Mouse (Mus musculus): ENCODE measurements around the gene Cux1. TPM values are rescaled to one million over a fixed set of nuclear protein-coding genes. Genes with fewer than 3 reads are reported as not detected.

Gene Cux1
- total RNA-seq, 2 experiments from 2014 or later = 104 to 116 TPM

DNA sequence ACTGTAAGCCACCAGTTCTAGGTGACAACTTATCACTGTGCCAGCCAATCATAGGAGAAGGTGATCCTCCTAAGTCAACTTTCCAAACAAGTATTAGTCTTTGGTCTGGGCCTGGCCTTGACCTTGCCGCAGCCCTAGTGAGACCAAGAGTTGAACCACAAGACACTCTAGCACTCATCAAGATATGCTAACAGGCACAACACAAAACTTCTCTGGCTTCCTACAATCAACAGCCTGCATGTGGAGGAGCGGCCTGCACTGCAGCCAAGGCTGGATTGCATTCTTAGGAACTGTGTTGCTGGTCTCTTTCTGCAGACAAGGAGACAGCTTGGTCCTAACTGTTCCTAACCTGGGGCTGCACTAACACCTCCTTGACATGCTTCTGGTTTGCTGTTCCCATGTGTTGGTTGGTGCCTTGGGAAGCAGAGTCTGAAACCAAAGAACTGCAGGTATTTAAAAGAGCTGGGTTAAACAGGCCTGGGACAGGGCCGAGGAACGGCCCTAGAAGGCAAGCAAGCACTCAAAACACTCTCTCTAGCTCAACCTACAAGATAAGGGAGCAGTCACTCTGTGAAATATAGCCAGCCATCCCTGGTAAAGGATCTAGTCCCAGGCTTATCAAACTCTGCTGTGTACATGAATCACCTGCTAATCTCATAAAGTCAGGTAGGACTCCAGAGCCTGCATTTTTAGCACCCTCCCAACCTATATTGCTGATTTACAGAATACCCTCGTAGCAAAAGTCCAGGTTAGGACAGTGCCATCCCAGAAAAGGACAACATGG is 27.0 kb downstream of the Cux1 start:
- DNase-seq (ENCODE audit: low spot score in 2 of 2) = no peak

DNA sequence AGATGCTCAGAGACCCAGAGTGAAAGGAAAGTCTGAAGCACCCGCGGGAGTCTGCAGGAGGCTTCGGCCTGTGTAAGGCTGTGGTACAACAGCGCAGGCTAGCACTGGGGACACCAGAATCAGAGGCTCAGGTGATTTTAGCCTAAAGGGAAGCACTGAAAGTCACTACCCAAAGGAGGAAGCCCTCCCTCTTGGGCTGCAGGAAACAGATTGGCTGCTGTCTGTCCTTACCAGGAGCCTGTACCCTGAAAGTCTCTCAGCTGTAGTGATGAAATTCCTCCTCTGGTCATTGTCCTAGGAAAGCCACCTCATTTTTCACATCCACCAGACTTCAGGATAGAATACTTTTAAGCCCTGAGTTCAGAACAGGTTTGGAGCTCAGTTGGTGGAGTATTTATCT is 30.5 kb downstream of the Cux1 start:
- no peak for DNase-seq (ENCODE audit: low spot score in 2 of 2)

DNA sequence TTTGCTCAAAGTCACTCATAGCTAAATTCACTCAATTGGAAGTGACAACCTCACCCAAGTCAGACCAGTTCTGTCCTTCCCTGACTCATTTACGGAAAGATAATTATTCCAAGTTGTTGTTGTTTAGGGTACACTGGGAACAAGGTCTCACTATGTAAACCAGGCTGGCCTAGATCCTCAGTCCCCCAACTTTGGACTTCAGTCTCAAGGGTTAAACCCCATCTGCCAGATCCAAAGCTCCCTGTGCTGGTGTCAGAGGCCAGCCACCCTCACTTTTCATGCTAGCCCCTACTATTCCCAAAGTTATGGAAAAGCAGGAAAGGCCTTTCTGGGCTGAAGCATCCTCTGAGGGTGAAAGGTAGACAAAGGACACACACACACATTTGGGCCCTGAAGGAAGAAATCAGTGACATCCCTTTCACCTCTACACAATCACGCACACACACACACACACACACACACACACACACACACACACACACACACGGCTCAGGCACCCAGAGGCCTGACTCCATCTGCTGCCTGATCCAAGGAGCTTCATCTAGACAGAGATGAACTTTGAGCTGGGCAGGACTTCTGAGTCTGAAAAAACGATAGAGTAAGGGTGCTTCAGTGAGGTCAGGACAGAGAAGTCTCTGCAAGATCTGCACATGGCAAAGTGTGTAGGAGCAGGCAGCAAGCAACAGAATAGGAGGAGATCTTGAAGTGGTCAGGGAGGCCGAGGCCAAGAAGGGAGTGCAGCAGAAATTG is 31.1 kb downstream of the Cux1 start:
- no peak for DNase-seq (ENCODE audit: low spot score in 2 of 2)

DNA sequence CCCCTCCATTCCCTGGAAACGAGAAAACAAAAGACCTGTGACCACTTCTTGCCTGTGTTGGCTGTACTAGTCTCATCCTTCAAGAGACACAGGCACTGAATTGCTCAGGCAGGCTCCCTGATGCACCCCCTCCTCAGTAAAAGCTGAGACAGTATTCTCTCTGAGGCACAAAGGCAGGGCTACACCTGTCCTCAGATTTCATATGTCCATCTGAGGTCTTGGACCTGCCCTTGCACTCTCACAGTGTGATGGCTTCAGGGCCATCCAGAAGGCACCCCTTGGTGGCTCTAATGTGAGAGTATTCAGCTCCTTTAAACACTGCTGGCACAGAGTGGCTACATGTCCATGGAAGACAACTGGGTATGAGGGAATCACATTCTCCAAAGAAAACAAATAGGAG is 32.1 kb downstream of the Cux1 start:
- no peak for DNase-seq (ENCODE audit: low spot score in 2 of 2)

DNA sequence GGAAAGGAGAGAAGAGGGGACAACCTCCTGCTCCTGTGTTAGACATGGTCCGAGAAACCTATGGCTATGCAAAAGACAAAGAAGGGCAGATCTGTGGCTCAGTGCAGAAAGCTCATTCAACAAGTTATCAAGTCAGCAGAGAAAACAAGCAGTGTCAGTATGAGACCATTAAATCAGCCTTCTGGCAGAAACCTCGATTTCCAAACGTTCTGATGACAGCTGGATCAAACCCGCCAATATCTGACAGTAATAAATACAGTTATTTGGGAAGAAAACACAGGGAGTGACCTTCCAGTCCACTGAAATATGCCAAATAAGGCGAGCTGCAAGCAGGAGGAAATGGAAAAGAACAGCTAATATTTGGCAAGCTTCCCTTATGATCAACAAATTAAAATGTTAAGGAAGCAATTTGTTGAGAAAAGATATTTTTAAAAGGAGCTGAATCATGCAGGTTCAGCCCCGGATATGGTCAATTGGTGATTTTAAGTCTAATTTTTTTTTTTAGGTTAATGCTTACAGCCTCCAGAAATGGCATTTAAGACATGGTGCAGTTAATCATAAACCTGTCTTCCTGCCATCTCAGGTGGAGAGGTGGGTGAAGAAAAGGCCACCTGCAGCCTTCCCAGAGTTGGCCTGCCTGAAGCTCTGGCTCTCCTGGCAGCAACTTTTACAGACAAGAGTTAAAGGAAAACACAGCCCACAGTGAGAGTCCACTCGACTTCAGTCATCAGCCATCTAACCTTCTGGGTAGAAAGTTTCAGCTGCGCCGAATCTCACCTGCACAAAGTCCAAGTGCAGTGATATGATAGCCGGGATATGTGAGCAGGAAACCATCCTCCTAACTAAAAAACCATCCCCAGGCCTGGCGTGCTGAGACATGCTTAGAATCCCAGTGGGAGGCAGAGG is 33.7 kb downstream of the Cux1 start:
- no peak for DNase-seq (ENCODE audit: low spot score in 2 of 2)

DNA sequence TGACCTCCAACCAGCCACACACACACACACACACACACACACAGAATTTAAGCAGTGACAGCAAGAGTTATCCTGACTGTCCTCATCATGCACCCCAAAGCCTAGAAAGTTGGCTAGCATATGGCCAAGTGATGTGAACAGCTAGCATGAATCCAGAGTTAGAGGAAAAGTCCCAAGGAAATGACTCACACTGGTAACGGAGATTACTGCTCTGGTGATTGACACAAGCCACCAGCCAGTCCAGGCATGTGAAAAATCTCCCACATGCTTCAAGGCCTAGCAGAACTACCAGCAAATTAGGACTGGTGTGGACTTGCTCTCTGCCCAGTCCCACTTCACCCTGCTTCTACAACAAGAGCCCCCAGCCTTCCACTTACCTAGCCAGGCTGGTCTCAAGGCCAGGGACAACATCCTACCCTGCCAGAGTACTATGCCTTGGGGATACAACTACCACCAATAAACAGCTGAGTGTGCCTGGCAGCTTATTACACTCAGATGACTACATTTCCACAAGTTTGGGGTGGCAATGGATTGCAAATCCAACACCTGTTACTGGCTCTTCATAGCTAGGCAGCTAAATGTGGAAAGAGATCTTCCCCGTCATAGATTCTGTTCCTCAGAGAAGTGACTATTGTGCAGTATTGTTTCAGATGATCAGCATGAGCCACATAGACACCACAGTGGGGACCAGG is 35.5 kb downstream of the Cux1 start:
- no peak for DNase-seq (ENCODE audit: low spot score in 2 of 2)

DNA sequence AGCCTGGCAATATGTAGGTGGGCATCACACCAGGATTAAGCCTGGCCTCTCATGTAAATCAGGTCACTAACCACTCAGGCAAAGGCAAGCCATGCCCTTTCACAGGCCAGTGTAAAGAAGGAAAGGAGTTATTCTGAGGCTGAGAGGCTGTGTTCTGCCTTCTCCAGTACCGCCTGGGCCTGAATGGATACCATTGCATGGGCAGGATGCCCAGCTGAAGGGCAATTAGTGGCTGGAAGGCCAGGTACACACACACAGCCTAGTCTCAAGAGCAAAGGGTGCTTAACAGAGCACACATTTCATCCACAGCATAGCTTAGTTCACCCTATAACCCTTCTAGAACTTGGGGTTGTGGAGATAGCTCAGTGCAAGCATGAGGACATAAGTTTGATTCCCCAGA is 36.4 kb downstream of the Cux1 start:
- no peak for DNase-seq (ENCODE audit: low spot score in 2 of 2)

DNA sequence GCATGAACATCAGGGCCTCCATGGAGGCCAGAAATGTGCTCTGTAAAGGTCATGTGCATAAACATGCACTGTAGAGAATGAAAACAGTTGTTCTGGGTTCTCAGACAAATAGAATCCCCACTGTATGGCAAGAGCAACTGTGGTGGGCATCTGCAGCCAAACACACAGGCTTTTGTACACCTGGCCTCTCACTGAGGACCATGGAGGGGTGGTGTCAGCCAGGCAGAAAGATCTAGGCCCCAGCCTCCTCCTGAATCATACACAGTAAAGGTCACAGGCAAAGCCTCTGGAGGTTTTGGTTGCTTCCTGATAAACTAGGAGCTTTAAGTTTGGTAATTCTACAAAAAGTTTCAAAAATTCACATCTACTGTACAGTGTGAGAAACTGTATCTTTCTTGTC is 38.1 kb downstream of the Cux1 start:
- no peak for DNase-seq (ENCODE audit: low spot score in 2 of 2)

DNA sequence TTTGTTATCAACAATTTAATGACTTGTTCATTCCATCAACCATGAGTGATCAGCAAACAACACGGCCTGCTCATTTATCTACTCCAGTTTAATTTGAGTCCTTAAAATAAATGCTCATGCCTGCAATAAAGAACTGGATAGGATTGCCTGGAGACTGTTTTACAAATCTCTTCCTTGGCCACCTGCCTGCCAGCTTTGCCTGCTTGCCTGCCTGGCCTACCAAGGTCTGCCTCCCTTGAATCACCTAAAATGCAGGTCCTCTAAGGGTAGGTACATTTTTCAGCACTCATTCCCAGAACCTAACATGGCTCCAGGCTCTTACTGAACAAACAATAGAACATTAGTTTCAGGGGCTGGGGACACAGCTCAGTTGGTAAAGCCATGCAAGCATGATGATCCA is 39.4 kb downstream of the Cux1 start:
- no peak for DNase-seq (ENCODE audit: low spot score in 2 of 2)

DNA sequence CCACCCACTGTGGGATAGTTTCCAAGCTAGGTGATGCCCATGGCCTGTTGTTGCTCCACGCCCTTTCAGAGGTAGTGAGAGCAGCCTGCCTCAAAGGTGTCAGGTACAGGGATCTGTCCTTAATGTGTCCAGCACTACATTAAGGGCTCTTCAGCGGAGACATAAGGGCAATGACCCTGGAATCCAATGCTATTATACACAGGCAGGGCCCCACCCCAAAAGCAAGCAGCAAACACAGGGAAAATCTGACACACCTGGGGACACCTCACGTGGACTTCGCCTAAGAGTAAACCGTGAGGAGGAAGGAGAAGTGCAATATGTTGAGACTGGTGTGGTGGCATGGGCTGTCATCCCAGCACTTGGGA is 40.8 kb downstream of the Cux1 start:
- no peak for DNase-seq (ENCODE audit: low spot score in 2 of 2)

DNA sequence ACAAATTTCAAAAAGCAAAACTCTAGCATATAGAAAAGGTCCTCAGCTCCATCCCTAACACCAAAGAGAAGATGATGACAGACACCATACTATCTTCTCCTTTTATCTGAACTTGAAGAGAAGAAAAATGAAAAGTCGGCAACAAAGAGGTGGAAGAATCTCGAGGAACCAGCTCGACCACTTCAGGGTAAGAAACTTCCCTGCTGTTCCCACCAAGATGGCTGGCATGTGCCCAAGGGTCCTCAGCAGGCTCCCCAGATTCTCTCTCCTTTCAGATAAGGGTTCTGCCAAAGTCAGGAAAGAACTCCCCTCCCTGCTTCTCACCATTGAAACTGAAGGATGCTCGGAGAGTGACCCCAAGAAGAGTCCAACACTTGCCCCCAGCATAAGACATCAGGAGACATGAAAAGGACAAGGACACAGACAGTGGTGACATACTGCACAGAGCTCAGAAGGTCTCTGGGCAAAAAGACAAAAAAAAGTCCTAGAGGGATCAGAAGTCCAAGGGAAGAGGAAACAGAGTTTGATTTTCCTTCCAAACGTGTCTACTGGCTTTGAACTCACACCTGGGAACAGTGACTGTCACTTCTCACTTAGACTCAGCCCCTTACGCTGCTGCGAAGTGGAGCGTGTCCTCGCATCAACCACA is 41.3 kb downstream of the Cux1 start:
- DNase-seq (ENCODE audit: low spot score in 2 of 2) = no peak

DNA sequence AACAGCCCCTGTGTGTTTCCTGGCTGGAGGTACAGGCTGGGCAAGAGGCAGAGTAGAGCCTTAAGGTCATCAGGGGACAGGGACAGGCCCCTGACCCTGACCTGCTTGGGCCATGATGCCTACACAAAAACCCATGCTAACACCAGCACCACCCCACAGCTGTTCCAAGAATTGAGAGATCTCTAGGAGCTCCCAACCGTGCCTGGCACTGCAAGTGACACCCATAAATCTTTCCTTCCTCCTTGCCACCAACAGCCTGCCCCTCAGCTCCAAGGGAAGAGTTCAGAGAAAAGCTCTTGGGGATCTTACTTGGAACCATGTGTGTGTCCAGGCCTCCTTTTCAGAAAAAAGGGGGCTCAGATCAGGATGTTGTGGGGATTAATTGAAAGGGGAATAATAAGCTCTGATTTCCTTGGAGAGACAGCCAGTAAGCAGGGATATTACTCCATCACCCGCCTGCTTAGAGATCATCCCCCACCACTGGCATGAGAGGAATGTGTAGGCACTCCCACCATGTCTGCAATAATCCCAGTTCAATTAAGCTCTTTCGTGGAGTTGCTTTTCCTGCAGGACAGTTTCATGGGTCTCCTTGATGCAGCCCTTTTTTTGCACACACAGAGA is 44.3 kb downstream of the Cux1 start:
- no peak for DNase-seq (ENCODE audit: low spot score in 2 of 2)

DNA sequence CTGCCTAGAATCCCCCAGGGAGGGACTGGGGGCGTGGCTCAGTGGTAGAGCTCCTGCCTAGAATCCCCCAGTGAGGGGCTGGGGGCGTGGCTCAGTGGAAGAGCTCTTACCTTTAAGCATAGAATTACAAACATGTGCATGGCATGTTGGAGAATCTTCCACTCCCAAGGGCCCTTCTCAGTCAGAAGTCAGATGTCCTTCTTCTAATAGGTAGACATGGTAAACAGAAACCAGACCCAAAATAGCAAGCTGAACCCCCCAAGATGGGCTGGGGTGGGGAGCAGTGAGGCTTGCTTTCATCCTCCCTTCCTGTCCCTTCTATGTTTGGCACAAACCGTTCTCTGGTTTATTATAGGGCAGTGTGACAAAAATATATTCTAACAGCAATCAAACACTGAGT is 45.6 kb downstream of the Cux1 start:
- no peak for DNase-seq (ENCODE audit: low spot score in 2 of 2)

DNA sequence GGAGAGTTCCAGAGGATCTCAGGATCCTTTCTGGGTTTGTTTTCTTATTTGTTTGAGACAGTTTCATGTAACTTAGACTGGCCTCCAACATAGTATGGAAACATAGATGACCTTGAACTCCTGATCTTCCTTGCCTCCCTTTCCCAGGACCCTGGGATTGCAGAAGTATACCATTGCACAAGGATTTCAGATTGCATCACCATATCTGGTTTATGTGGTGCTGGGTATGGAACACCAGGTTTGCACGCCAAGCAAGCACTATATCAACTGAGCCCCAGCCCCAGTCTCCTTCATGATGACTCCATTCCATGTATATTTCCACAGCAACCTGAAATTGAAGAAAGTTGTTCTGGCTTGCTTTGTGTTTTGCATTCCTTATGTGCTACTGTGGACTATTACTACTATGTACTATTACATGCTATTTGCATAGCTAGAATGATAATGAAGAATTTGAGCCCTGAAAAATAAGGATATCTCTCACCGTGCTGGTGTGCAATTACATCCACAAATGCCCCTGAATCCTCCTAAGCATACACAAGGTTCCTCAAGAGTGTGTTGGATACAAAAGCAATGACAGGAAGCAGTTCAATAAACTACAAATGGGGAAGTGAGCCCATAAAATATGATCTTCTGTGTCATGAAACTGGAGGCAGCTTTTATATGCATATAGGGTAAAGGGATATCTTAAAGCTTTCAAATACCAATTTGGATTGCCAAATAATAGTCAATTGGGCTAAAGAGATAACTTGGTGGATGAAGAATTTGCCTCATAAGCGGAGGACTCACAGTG is 48.4 kb downstream of the Cux1 start:
- DNase-seq (ENCODE audit: low spot score in 2 of 2) = no peak

DNA sequence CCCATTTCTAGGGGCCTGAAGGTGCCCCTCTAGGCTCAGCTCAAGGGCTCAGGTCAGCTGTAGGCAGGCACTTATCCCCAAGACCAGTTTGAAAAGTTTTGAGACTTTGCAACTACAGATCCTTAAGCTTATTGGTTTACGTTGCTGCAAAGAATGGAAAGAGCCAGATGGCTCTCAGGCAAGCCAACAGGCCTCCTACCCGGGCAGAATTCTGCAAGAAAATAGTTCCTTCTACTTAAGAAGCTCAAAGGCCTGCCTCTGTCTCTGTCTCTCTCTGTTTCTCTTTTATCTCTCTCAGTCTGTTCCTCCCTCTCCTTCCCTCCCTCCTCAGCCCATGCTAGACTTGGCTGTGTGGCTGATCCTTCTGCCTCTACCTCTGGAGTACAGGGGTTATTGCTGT is 49.8 kb downstream of the Cux1 start:
- DNase-seq (ENCODE audit: low spot score in 2 of 2) = peak in 1 of 2 experiments; percentile 26

DNA sequence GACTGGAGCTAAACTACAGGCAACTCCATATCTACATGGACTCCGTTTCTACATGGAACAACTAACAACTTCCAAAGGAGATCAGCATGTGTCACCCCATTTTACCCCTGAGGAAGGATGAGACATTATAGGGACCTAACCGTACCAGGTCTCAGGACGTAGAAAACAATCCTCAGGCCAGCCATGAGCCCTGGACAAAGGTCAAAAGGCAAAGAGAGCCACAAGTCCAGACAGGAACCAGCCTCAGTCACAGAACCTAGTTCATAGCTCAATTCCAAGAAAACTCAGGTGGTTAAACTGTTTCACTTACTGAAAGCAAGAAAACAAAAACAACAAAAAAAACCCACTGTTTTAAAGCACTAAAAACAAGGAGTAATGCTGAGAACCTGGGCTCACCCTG is 50.7 kb downstream of the Cux1 start:
- DNase-seq (ENCODE audit: low spot score in 2 of 2) = no peak

DNA sequence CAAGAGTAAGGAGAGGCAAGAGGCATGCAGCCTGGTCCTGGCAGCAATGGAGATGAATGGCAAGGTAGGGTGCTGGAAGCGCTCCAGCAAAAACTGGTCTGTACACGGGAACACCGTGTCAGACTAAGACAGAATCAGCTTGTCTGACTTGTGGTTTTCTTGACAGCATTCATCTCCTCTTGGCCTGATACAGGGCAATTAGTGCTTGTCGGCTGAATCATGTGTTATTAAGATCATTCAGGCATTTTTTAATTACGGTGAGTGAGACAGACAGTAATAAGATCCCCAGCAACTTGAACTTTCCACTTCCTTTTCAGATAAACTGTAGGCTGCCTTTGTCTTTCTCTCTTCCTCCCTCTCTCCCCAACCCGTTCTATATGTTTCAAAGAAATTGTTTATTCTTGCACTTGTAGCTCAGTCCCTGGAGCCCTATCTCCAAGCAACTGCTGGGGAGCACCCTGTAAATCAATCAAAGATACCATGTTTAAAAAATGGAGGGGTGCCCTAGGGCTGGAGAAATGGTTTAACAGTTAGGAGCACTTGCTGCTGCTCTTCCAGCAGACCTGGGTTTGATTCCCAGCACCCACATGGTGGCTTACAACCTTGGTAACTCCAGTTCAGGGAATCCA is 53.1 kb downstream of the Cux1 start:
- no peak for DNase-seq (ENCODE audit: low spot score in 2 of 2)

DNA sequence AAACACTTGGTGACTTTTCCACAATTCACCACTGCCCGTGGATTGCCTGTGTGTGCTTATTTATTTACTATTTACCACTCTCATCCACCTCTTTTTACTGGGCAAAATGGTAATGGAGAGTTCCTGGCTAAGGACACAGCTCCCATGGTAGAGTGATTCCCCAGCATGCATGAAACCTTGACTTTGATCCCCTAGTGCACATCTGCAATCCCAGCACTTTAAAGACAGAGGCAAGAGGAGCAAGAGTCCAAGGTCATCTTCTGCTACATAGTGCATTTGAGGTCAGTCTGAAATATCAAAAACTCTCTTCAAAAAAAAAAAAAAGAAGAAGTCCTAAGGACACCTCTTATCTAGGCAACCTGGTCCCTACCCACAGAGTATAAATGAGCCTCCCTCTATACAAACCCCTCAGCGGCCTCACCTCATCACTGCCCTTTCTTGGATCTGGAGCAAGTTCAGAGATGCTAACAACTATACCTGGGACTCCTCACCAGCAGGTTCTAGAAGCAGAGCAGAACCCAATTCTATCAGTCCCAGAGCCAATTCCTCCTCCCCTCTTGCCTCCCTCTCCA is 55.1 kb downstream of the Cux1 start:
- DNase-seq (ENCODE audit: low spot score in 2 of 2) = no peak

DNA sequence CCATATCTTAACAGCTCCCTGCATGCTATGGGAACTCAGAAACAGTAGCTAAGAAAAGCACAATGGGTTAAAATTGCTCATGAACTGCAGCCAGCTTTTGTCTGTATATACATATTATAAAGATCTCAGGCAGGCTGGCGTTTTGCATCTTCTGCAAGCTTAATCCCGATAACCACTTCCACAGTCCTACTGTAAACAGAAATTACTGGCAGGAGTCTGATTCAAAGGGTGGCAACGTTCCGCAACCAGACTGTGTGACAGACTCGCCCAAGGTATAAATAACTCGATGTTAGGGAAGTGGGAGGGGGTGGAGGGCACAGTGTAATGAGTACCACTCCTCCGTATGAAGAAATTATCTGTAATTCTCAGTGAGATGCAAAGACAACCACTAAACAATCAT is 55.9 kb downstream of the Cux1 start:
- DNase-seq (ENCODE audit: low spot score in 2 of 2) = no peak

Data from left cerebral cortex, adult 18-20 months (tissue).